Mouse (Mus musculus) midbrain, postnatal 0 days (tissue): ENCODE results near the gene Gh. TPM values are rescaled to one million over a fixed set of nuclear protein-coding genes. Genes with fewer than 3 reads are reported as not detected.
A peak's percentile ranks its signal among the peaks of the same experiment; 100 is the strongest.

ENCODE experiments used
- ATAC-seq: fragments of 200-750 bp; cut with Nextera tagmentation; 2 replicates; pipeline ENCODE4 v1.8.0; 2017; ENCODE audit warnings: moderate number of reproducible peaks, mild to moderate bottlenecking, moderate TSS enrichment, moderate library complexity; ENCODE audit not compliant: low FRiP score
- DNase-seq: peaks from one replicate; pipeline ENCODE4 v3.0.0-alpha.2; 2015; ENCODE audit warnings: low spot score
- H3K27ac ChIP-seq: fragments of 300-500 bp; sonication (generic); 2 replicates; pipeline ENCODE4 v1.5.1; 2014; ENCODE audit warnings: low read depth, mild to moderate bottlenecking, low read length, mixed read lengths
- H3K27me3 ChIP-seq: fragments of 300-500 bp; sonication (generic); 2 replicates; pipeline ENCODE4 v1.6.1; 2014; ENCODE audit warnings: low read length, control low read depth, mixed read lengths; ENCODE audit not compliant: insufficient read depth
- H3K36me3 ChIP-seq: fragments of 300-500 bp; sonication (generic); 2 replicates; pipeline ENCODE4 v1.6.1; 2014; ENCODE audit warnings: low read length, control low read depth, mixed read lengths; ENCODE audit not compliant: insufficient read depth
- H3K4me1 ChIP-seq: fragments of 300-500 bp; sonication (generic); 2 replicates; pipeline ENCODE4 v1.6.1; 2014; ENCODE audit warnings: mild to moderate bottlenecking, control low read depth, antibody characterized with exemption, low read length, mixed read lengths; ENCODE audit not compliant: insufficient read depth
- H3K4me2 ChIP-seq: fragments of 300-500 bp; sonication (generic); 2 replicates; pipeline ENCODE4 v1.6.1; 2014; ENCODE audit warnings: low read depth, mild to moderate bottlenecking, low read length, mixed read lengths; ENCODE audit not compliant: poor library complexity, severe bottlenecking
- H3K4me3 ChIP-seq: fragments of 300-500 bp; sonication (generic); 2 replicates; pipeline ENCODE4 v1.5.1; 2014; ENCODE audit warnings: low read depth, mild to moderate bottlenecking, low read length, moderate library complexity
- H3K9ac ChIP-seq: fragments of 300-500 bp; sonication (generic); replicated peaks from 2 replicates; pipeline ENCODE4 v1.6.1; 2014; ENCODE audit warnings: mild to moderate bottlenecking, low read length, moderate library complexity, mixed read lengths; ENCODE audit not compliant: poor library complexity, severe bottlenecking
- H3K9me3 ChIP-seq: fragments of 300-500 bp; sonication (generic); 2 replicates; pipeline ENCODE4 v1.6.1; 2016; ENCODE audit warnings: low read length, control low read depth
- CTCF ChIP-seq: IDR thresholded peaks from 2 replicates; pipeline ENCODE4 v1.5.1; 2016; ENCODE audit warnings: antibody characterized with exemption, mild to moderate bottlenecking
- WGBS: fragments of 180-500 bp; shearing (Covaris S2); extraction: QIAGEN DNeasy Blood & Tissue Kit; methylation state at CpG from one replicate; pipeline ENCODE4 v1.1.7; 2014; 5-methylcytosine and 5-hydroxymethylcytosine counted together
- polyA plus RNA-seq: library from polyadenylated mRNA; unstranded; fragments of >200 nt; fragmentation: Nextera tagmentation; extraction: Ambion mirVana; gene quantifications from 2 replicates; pipeline ENCODE4 v1.2.1, GENCODE M21; 2015
- total RNA-seq: library from RNA; depleted of rRNA; stranded (reverse); fragments of >200 nt; gene quantifications from 2 replicates; pipeline ENCODE4 v1.2.3, GENCODE M21; 2014

The Gh gene
- total and polyA plus RNA-seq, 2 experiments from 2014 or later, result 1.3 TPM; not detected in 1

DNA sequence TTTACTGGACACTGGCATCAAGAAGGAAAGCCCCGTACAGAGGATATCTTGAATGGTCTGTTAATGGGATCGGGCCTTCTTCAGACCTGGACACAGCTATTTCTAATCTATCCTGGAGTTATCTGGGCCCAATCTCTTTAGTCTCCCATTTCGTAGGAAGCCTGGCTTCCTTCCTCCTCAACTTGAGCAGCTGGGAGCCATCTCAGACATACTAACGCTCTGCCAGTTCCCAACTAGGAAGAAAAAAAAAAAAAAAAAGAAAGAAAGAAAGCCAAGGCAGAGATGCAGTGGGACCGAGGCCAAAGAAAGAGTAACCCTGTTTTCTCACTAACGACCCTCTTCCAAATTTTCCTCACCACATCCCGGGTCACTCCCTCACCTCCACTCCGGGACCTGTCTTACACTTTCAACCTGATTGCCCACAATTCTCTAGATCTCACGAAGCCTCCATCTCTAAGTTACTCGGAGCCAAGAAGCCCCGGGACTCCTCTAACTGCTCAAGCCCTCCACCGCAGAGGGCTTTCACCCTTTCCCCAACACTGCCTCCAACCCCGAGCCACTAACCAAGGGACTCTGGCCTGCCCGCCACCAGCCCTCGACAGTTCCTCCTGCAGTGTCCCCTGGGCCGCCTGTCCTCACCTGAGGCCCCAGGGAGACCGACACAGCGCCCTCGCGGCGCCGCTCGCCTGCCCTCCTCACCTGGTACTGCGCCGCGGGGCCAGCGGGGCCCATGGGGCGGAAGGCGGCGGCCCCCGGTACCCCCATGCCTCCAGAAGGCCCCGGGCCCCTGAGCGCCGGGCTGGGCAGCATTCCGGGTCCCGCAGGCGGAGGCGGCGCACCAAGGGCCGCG is 29.6 kb downstream of the Gh start:
- DNase-seq (peak; percentile 21), ATAC-seq (peak; percentile 22; the same call in 1 of the 2 replicates)
- H3K9ac ChIP-seq, result peak overlapping the region; percentile 92
- H3K9me3 ChIP-seq, result no peaks in the 10 kb centered on the region
- H3K4me3 ChIP-seq, result peak overlapping the region; percentile 94
- H3K4me1 ChIP-seq, result peaks cover 15% of the 10 kb centered on the region
- peak overlapping the region; percentile 87 for H3K4me2 ChIP-seq
- no peaks in the 10 kb centered on the region for H3K27me3 ChIP-seq
- H3K36me3 ChIP-seq, result peaks cover under 1% of the 10 kb centered on the region
- under 1% methylated on average over 41 of the region's 41 CpGs for WGBS
- peak overlapping the region; percentile 79 for H3K27ac ChIP-seq
- TF ChIP-seq CTCF, result no peak

DNA sequence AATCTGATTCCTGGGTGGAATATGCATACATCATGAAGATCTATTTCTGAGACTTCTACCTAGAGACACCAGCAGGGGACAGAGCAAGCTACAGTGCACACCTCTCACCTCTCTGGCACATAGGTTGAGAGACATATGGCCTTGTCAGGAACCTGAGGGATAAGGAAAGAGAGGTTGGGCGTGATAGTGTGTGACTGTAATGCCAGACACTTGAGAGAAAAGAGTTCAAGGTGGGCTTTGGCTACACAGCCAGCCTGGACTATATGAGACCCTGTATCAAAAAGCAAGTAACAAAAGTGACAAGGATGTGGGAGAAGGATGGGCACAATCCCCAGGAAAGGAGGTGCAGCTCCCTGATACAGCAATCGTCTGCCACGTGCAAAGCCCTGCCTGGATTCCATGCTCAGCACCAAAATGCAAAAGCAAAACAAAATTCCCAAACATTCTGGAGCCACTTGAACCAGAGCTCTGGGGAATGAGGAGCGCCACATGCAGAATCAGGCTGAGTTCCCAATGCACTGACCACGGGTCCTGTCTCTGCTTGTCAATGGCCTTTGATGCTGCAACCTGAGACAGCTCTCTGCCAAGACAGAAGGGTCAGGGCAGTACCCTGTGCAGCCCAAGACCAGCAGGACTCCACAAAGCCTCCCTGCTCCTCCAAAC is 30.4 kb downstream of the Gh start:
- ATAC-seq (no peak), DNase-seq (no peak)
- H3K4me3 ChIP-seq, result peak overlapping the region; percentile 94
- H3K4me2 ChIP-seq, result peak overlapping the region; percentile 87
- no peak; the same call in 1 of the 2 replicates for TF ChIP-seq CTCF
- H3K9ac ChIP-seq, result peak overlapping the region; percentile 92; the same call in 1 of the 2 replicates
- 43% methylated on average over 5 of the region's 5 CpGs for WGBS
- no peak overlapping the region for H3K27ac ChIP-seq
- no peaks in the 10 kb centered on the region for H3K27me3 ChIP-seq
- H3K4me1 ChIP-seq, result peaks cover 15% of the 10 kb centered on the region
- H3K36me3 ChIP-seq, result peaks cover 8% of the 10 kb centered on the region
- H3K9me3 ChIP-seq, result no peaks in the 10 kb centered on the region

- WGBS, result 41% methylated on average over 3 of the region's 3 CpGs
- Histone ChIP-seq H3K27ac (peak overlapping the region; percentile 38; the same call in 1 of the 2 replicates), H3K9ac (no peak overlapping the region), H3K36me3 (peaks cover 27% of the 10 kb centered on the region), H3K9me3 (no peaks in the 10 kb centered on the region), H3K27me3 (no peaks in the 10 kb centered on the region), H3K4me2 (no peak overlapping the region), H3K4me1 (peaks cover 12% of the 10 kb centered on the region), H3K4me3 (no peak overlapping the region)
- ATAC-seq, result no peak
- peak; percentile 32 for DNase-seq
- no peak for TF ChIP-seq CTCF
Measured at GRCm38 (mm10) chr11:106269060-106269431, 32.6 kb downstream of the Gh start.

DNA sequence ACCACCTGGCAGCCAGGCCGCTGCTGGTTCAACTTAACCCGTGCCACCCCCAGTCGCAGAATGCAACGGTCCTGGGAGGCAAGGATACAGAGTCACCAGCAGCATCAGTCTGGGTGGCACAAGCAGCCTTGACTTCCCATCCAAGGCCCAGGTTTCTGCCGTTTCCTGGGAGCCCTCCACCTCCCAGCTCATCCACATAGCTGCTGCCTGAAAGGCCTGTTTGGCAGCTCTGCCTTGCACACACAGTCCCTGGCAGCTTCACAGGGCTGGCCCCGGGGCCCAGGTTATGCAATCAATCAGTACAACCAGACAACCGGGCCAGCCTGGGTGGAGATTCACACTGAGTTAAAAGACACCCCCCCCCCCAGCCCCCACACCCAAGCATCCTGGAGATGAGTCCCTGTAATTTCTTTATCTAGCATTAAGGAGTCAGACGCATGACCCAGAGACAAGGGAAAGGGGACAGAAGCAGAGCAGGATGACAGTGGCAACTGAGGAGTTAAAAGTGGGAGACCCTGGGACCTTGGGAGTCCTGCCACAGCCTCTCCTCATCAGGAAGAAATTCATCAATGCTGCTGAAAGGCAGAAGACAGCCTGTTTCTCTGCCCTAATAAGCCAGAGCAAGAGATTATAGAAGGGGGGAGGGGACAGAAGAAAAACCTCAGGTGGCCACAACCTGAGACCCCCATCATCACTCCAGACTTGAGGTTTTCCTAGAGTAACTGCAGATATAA is 33.2 kb downstream of the Gh start:
- peak; percentile 55 for DNase-seq
- Histone ChIP-seq H3K4me2 (no peak overlapping the region), H3K4me1 (peaks cover 12% of the 10 kb centered on the region), H3K36me3 (peaks cover 33% of the 10 kb centered on the region), H3K9me3 (no peaks in the 10 kb centered on the region), H3K4me3 (no peak overlapping the region), H3K27me3 (no peaks in the 10 kb centered on the region), H3K9ac (no peak overlapping the region), H3K27ac (peak overlapping the region; percentile 38; the same call in 1 of the 2 replicates)
- no peak for ATAC-seq
- 62% methylated on average over 8 of the region's 8 CpGs for WGBS
- TF ChIP-seq CTCF, result no peak

GRCm38 (mm10) chr11:106267871-106268270 is 33.8 kb downstream of the Gh start:
- Histone ChIP-seq H3K4me1 (peaks cover 12% of the 10 kb centered on the region), H3K27ac (no peak overlapping the region), H3K27me3 (no peaks in the 10 kb centered on the region), H3K36me3 (peaks cover 38% of the 10 kb centered on the region), H3K4me2 (no peak overlapping the region), H3K4me3 (no peak overlapping the region), H3K9ac (no peak overlapping the region), H3K9me3 (no peaks in the 10 kb centered on the region)
- WGBS, result 71% methylated on average over 5 of the region's 5 CpGs
- ATAC-seq (no peak), DNase-seq (peak; percentile 5)
- TF ChIP-seq CTCF, result no peak
